Mouse (Mus musculus): ENCODE measurements around the gene Dnajb4. TPM values are rescaled to one million over a fixed set of nuclear protein-coding genes. Genes with fewer than 3 reads are reported as not detected.

Dnajb4 gene
- total RNA-seq, 2 experiments from 2014 or later: 217 to 316 TPM

- ATAC-seq (replicated peaks; ENCODE audit: low FRiP score, poor library complexity, severe bottlenecking): no peak
Observed at GRCm38 (mm10) chr3:152180624-152181023, 29.5 kb downstream of the Dnajb4 start.

DNA sequence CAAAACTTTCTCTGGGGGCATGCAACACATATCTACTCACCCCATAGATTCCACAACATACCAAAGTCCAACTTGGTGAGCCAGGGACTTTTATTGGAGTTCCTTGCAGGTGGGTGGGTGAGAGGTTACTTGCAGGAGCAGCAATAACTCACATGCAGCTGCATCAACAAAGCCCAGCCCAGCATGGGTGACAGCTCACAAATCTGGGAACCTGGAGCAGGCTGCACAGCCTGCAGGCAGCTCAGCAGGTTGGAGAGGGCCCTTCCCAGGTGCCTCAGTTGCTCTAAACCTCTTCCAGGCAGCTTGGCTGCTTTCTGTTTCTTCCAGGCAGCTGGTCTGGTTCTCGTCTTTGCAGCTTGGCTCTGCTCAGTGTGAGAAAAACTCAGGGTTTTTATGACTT is 30.8 kb downstream of the Dnajb4 start:
- ATAC-seq (replicated peaks; ENCODE audit: low FRiP score, poor library complexity, severe bottlenecking): no peak

DNA sequence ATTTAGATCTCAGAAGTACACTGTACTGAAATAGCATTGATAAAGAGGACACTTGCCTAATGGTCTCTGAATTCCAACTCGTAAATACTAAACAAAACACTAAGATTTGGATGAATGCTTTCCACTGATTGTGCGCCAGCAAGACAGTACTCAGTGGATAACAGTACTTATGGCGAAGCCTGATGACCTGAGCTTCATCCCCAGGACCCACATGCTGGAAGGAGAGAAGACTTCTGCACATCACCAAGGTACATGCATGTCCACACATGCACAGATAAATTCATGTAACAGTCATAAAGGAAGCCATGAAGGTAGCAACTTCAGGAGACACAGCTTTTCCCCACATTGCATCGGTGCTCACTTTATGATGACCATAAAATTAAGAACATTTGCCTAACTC is 31.3 kb downstream of the Dnajb4 start:
- ATAC-seq (replicated peaks; ENCODE audit: low FRiP score, poor library complexity, severe bottlenecking): no peak

GRCm38 (mm10) chr3:152172322-152172935 is 37.7 kb downstream of the Dnajb4 start:
- ATAC-seq (replicated peaks; ENCODE audit: low FRiP score, poor library complexity, severe bottlenecking): no peak

GRCm38 (mm10) chr3:152171862-152172261 is 38.2 kb downstream of the Dnajb4 start:
- ATAC-seq (replicated peaks; ENCODE audit: low FRiP score, poor library complexity, severe bottlenecking): no peak

DNA sequence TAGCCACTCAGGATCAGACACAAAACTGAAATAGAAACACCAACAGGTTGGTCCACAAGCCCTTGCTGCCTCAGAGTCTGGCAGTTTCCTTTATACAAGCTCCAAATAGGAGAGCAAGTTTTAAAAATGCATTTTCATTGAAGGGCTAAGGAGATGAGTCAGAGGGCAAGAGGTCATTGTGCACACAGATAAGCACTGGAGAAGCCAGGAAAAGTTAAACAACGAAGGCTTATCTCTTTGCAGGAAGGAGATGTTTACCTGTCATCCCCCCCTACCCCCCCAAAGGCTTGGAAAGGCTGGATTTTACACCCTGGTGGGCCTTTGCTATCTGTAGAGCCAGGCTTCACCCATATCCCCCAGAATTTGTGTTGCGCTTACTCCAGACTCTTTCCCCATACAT is 38.9 kb downstream of the Dnajb4 start:
- no peak for ATAC-seq (replicated peaks; ENCODE audit: low FRiP score, poor library complexity, severe bottlenecking)

- ATAC-seq (replicated peaks; ENCODE audit: low FRiP score, poor library complexity, severe bottlenecking): no peak
Observed at GRCm38 (mm10) chr3:152170407-152170806, 39.7 kb downstream of the Dnajb4 start.

GRCm38 (mm10) chr3:152168007-152168406 is 42.1 kb downstream of the Dnajb4 start:
- no peak for ATAC-seq (replicated peaks; ENCODE audit: low FRiP score, poor library complexity, severe bottlenecking)

GRCm38 (mm10) chr3:152166699-152167451 is 43.2 kb downstream of the Dnajb4 start:
- no peak for ATAC-seq (replicated peaks; ENCODE audit: low FRiP score, poor library complexity, severe bottlenecking)

- ATAC-seq (replicated peaks; ENCODE audit: low FRiP score, poor library complexity, severe bottlenecking): no peak
Observed at GRCm38 (mm10) chr3:152166099-152166423, 44.0 kb downstream of the Dnajb4 start, which contains the start of gene Gipc2. Gene Gipc2 (minus strand): TSS chr3:152166230.

- ATAC-seq (replicated peaks; ENCODE audit: low FRiP score, poor library complexity, severe bottlenecking): no peak
Observed at GRCm38 (mm10) chr3:152165351-152166098, 44.6 kb downstream of the Dnajb4 start.

DNA sequence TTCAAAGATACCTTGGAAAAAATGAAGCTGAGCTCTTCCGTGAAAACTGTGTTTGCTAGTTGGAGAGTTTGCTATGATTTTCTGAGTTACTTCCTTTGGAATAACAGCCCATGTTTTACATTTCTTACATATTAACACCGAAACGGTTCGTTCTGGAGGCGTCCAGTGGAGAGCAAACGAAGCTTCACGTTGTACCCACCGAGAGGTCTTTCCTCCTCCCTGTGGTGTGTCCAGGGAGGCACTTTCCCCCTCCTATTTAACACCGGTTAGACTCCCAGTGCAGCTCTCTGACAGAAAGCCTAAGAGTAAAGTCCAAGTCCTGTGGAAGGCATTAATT is 45.1 kb downstream of the Dnajb4 start:
- no peak for ATAC-seq (replicated peaks; ENCODE audit: low FRiP score, poor library complexity, severe bottlenecking)

DNA sequence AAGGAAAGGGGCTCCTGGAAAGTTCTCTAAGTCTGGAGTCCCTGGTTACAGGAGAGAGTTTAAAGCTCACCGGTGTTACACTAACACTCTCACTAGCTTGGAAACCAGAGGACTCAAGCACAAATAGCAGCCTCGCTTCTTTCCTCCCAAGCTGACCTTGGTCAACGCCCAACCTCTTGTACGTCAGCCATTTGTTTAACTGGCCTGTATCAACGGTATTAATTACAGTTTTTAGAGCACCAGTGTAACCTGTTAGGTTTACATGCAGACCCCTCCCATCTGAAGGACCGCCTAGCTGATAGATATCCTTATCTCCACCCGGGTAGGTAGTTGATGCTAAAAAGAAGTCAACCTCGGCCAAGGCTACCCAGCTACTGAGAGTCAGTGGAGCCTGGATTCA is 46.8 kb downstream of the Dnajb4 start:
- ATAC-seq (replicated peaks; ENCODE audit: low FRiP score, poor library complexity, severe bottlenecking): no peak

DNA sequence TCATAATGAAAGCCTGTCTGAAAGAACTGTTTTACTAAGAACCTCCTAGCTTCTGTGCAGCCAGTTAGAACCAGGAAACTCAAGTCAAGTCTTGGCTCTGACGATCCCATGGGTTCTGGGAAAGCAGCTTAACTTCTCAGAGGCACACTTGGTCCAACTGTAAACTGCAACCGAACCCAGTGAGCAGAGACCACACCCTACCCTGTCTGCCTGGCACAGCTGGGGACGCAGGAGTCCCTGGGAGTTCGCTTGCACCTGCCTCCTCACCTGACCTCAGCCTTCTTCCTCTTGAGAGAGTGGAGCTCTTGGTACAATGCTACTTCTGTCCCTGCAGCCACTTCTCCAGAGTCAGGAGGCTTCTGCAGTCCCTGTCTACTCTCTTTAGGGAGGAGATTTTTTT is 49.5 kb downstream of the Dnajb4 start:
- peak; percentile 71 for ATAC-seq (replicated peaks; ENCODE audit: low FRiP score, poor library complexity, severe bottlenecking)

GRCm38 (mm10) chr3:152159321-152159720 is 50.8 kb downstream of the Dnajb4 start:
- peak; percentile 65; the same call in 1 of the 2 replicates for ATAC-seq (replicated peaks; ENCODE audit: low FRiP score, poor library complexity, severe bottlenecking)

- ATAC-seq (replicated peaks; ENCODE audit: low FRiP score, poor library complexity, severe bottlenecking): no peak
Observed at GRCm38 (mm10) chr3:152158344-152159291, 51.5 kb downstream of the Dnajb4 start.

GRCm38 (mm10) chr3:152156816-152157496 is 53.1 kb downstream of the Dnajb4 start:
- no peak for ATAC-seq (replicated peaks; ENCODE audit: low FRiP score, poor library complexity, severe bottlenecking)

- ATAC-seq (replicated peaks; ENCODE audit: low FRiP score, poor library complexity, severe bottlenecking): no peak
Observed at GRCm38 (mm10) chr3:152155296-152155948, 54.7 kb downstream of the Dnajb4 start.

- no peak for ATAC-seq (replicated peaks; ENCODE audit: low FRiP score, poor library complexity, severe bottlenecking)
Observed at GRCm38 (mm10) chr3:152154095-152154494, 56.0 kb downstream of the Dnajb4 start.
